ENCODE assay signal across 21 mouse cellular contexts in the genomic region with DNA sequence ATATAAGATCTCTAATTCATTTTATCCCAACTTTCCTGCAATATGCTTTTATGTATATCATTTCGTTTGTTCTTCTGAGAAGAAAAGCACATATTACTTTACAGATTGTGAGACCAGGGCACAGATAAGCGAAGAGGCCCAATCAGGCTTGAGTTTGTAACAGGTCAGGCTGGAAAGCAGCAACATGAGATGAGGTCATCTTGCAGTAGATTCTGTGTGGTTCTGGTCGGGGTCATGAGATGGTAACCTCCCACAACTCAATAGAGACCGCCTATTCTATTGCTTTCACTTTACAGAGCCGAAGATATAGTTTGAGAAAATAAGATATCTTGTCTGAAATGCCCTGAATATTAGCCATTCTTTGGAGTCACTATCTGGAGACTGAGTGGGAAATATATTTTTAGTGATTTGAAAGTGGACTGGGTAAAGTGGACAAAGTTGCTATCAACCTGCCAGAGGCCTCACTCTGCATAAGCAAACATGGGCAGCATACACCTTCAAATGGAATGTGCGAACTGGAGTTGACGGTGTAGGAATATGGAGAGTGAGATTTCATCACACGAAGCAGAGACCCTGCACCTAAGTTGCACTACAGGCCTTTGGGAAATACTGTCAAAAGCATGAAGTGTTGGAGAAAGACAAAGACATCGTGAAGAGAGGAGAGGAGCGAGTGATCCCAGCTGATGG.
DNase-seq lines count a peak whose midpoint lies in the region; ATAC-seq lines count a peak whose summit lies in the region.
"Had no signal": no experiment of that assay in that cellular context is flagged by ENCODE, and none has a peak within 500 bp of the region (broad histone marks: within the 10 kb centered on the region; RNA-seq: fewer than 3 reads in every experiment).

No protein-coding gene starts in this region.

- no peak overlapping the region for H3K9ac ChIP-seq in lung, embryonic 15.5 days
- H3K9ac ChIP-seq in intestine, embryonic 15.5 days = no peak overlapping the region
- no peak overlapping the region for H3K9ac ChIP-seq in intestine, embryonic 16.5 days (ENCODE audit: low read depth, low read length)
- no peak overlapping the region for H3K9ac ChIP-seq in stomach, embryonic 16.5 days (ENCODE audit: low read length)
- H3K9ac ChIP-seq: embryonic facial prominence, embryonic 15.5 days; heart, embryonic 12.5 days; hindbrain, embryonic 14.5 days had no signal

- WGBS in lung, embryonic 15.5 days = 53% methylated on average over 10 of the region's 10 CpGs
- WGBS in intestine, embryonic 15.5 days = 68% methylated on average over 10 of the region's 10 CpGs
- 66% methylated on average over 10 of the region's 10 CpGs for WGBS in intestine, embryonic 16.5 days
- 62% methylated on average over 10 of the region's 10 CpGs for WGBS in stomach, embryonic 16.5 days

- H3K27me3 ChIP-seq in lung, embryonic 15.5 days = no peaks in the 10 kb centered on the region
- no peaks in the 10 kb centered on the region for H3K27me3 ChIP-seq in intestine, embryonic 15.5 days (replicated peaks)
- no peaks in the 10 kb centered on the region for H3K27me3 ChIP-seq in intestine, embryonic 16.5 days (replicated peaks; ENCODE audit: control insufficient read depth, insufficient read depth, low read length)
- no peaks in the 10 kb centered on the region for H3K27me3 ChIP-seq in stomach, embryonic 16.5 days (ENCODE audit: control insufficient read depth, insufficient read depth, low read length)
- H3K27me3 ChIP-seq: embryonic facial prominence, embryonic 15.5 days; heart, embryonic 12.5 days had no signal

- H3K27ac ChIP-seq in lung, embryonic 15.5 days = peak overlapping the region; percentile 41
- H3K27ac ChIP-seq in intestine, embryonic 15.5 days = no peak overlapping the region
- no peak overlapping the region for H3K27ac ChIP-seq in intestine, embryonic 16.5 days (ENCODE audit: low read length)
- H3K27ac ChIP-seq in stomach, embryonic 16.5 days (ENCODE audit: low read length) = peak overlapping the region; percentile 19; the same call in 1 of the 2 replicates
- H3K27ac ChIP-seq: embryonic facial prominence, embryonic 15.5 days; forebrain, embryonic 10.5 days; heart, adult 2 months; hindbrain, embryonic 10.5 days; hindbrain, embryonic 14.5 days had no signal

- no peak for ATAC-seq in lung, embryonic 15.5 days (ENCODE audit: borderline replicate concordance, extremely low read depth, low FRiP score, low TSS enrichment)
- ATAC-seq in intestine, embryonic 15.5 days = peak; percentile 80
- ATAC-seq in intestine, embryonic 16.5 days = peak; percentile 55; the same call in 1 of the 2 replicates
- ATAC-seq in stomach, embryonic 16.5 days (ENCODE audit: insufficient read depth, low FRiP score) = peak; percentile 78; the same call in 1 of the 2 replicates
- ATAC-seq: forebrain, embryonic 14.5 days had no signal

- H3K36me3 ChIP-seq in lung, embryonic 15.5 days = no peaks in the 10 kb centered on the region
- H3K36me3 ChIP-seq in intestine, embryonic 15.5 days = no peaks in the 10 kb centered on the region
- no peaks in the 10 kb centered on the region for H3K36me3 ChIP-seq in intestine, embryonic 16.5 days (ENCODE audit: control insufficient read depth, insufficient read depth, low read length)
- no peaks in the 10 kb centered on the region for H3K36me3 ChIP-seq in stomach, embryonic 16.5 days (ENCODE audit: control insufficient read depth, insufficient read depth, low read length)
- H3K36me3 ChIP-seq: embryonic facial prominence, embryonic 15.5 days; forebrain, embryonic 10.5 days; heart, embryonic 12.5 days; hindbrain, embryonic 10.5 days had no signal

- no peak for DNase-seq in lung, postnatal 25 days (ENCODE audit: low spot score)
- DNase-seq in cerebellum, adult 11 months = no peak
- DNase-seq in frontal cortex, adult 2 months (ENCODE audit: extremely low spot score in 1 of 2, low spot score in 1 of 2) = no peak
- DNase-seq: adrenal gland, adult 2 months; adrenal gland, postnatal 25 days; cerebellum, adult 2 months; cerebellum, postnatal 10 days; embryo, embryonic 11 days; gastrocnemius, postnatal 36 days; heart, adult 2 months had no signal

- H3K9me3 ChIP-seq in lung, embryonic 15.5 days = no peaks in the 10 kb centered on the region
- H3K9me3 ChIP-seq in intestine, embryonic 15.5 days = no peaks in the 10 kb centered on the region
- H3K9me3 ChIP-seq in intestine, embryonic 16.5 days (ENCODE audit: control insufficient read depth, low read length) = no peaks in the 10 kb centered on the region
- H3K9me3 ChIP-seq in stomach, embryonic 16.5 days (replicated peaks; ENCODE audit: control insufficient read depth, low read length) = no peaks in the 10 kb centered on the region
- H3K9me3 ChIP-seq: embryonic facial prominence, embryonic 15.5 days; forebrain, embryonic 10.5 days; heart, embryonic 12.5 days; hindbrain, embryonic 10.5 days had no signal

- peaks cover 21% of the 10 kb centered on the region for H3K4me1 ChIP-seq in lung, embryonic 15.5 days
- H3K4me1 ChIP-seq in intestine, embryonic 15.5 days (replicated peaks) = no peaks in the 10 kb centered on the region
- 0 out of 2 replicates have a peak, but pooled peaks cover 2% of the 10 kb centered on the region for H3K4me1 ChIP-seq in intestine, embryonic 16.5 days (ENCODE audit: control insufficient read depth, insufficient read depth, low read length)
- no peaks in the 10 kb centered on the region for H3K4me1 ChIP-seq in stomach, embryonic 16.5 days (ENCODE audit: control insufficient read depth, insufficient read depth, low read length)
- H3K4me1 ChIP-seq: embryonic facial prominence, embryonic 15.5 days; forebrain, embryonic 10.5 days; hindbrain, embryonic 10.5 days had no signal

- no peak overlapping the region for H3K4me3 ChIP-seq in lung, embryonic 15.5 days
- H3K4me3 ChIP-seq in intestine, embryonic 15.5 days (replicated peaks) = no peak overlapping the region
- no peak overlapping the region for H3K4me3 ChIP-seq in intestine, embryonic 16.5 days (ENCODE audit: low read length)
- no peak overlapping the region for H3K4me3 ChIP-seq in stomach, embryonic 16.5 days (replicated peaks; ENCODE audit: low read length)
- H3K4me3 ChIP-seq: embryonic facial prominence, embryonic 15.5 days; erythroblast, embryonic 14.5 days; forebrain, embryonic 10.5 days; heart, adult 2 months; heart, embryonic 12.5 days; hindbrain, embryonic 10.5 days had no signal

- H3K4me2 ChIP-seq in lung, embryonic 15.5 days = no peak overlapping the region
- H3K4me2 ChIP-seq in intestine, embryonic 15.5 days (replicated peaks) = no peak overlapping the region
- H3K4me2 ChIP-seq in intestine, embryonic 16.5 days (ENCODE audit: low read depth, low read length) = no peak overlapping the region
- H3K4me2 ChIP-seq in stomach, embryonic 16.5 days (ENCODE audit: low read depth, low read length) = no peak overlapping the region
- H3K4me2 ChIP-seq: embryonic facial prominence, embryonic 15.5 days; heart, embryonic 12.5 days; hindbrain, embryonic 14.5 days had no signal

Comparison
In these comparisons a context has a peak if more than half of its experiments do, and no peak if none do; other contexts are left out.
1. H3K27ac ChIP-seq: peak in lung, embryonic 15.5 days (single experiment) and stomach, embryonic 16.5 days (single experiment); none in intestine, embryonic 15.5 days (single experiment) and intestine, embryonic 16.5 days (single experiment).